Mouse (Mus musculus) bone marrow, adult 2 months (tissue): Measurements from ENCODE around the gene Srgap2.

Experiments used
- CTCF ChIP-seq: fragments of 200-500 bp; IDR thresholded peaks from 2 replicates; pipeline ENCODE4 v1.5.1; 2011; ENCODE audit warnings: low read length, control low read depth; ENCODE audit not compliant: control insufficient read depth, insufficient read depth
- POLR2A ChIP-seq: fragments of 200-500 bp; IDR thresholded peaks from 2 replicates; pipeline ENCODE4 v1.6.1; 2011; ENCODE audit warnings: low read depth, mild to moderate bottlenecking, control low read depth, low read length, borderline replicate concordance; ENCODE audit not compliant: control insufficient read depth

DNA sequence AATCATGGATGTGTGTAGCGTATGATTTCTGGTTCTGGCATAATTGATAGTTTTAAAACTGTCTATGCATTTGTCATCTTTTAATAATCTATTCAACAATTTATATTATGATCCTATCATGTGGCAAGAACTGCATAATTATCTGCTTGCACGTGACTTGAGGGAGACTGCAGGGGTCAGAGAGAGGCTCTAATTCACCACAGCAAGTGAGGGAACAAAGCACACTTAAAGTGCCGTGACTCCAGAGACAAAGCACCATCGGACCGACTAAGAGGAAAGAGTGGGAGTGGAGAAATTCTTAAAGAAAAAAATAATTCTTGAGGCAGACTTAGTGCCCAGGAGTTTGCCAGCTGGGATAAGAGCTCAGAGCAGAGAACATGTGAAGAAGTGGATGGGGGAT, 13.6 kb upstream of the Srgap2 start:
- TF ChIP-seq POLR2A (no peak), CTCF (no peak)
